In genomic region chr5:134170167-134170566, GRCm38 (mm10) we compare ENCODE assay signal across 24 mouse cellular contexts.
"Had no signal": no experiment of that assay in that cellular context is flagged by ENCODE, and none has a peak within 500 bp of the region (broad histone marks: within the 10 kb centered on the region; RNA-seq: fewer than 3 reads in every experiment).

No protein-coding gene starts in this region.

- H3K9ac ChIP-seq: heart, embryonic 12.5 days; hindbrain, embryonic 12.5 days; hindbrain, embryonic 14.5 days; kidney, embryonic 15.5 days; limb, embryonic 12.5 days had no signal

- H3K4me2 ChIP-seq: heart, embryonic 12.5 days; hindbrain, embryonic 12.5 days; hindbrain, embryonic 14.5 days; kidney, embryonic 15.5 days; limb, embryonic 12.5 days had no signal

- ATAC-seq: forebrain, embryonic 16.5 days; hindbrain, embryonic 16.5 days; inflammation-experienced regulatory T-cells, adult 6 months had no signal

- H3K27ac ChIP-seq: gastrocnemius, adult 2 months; heart, embryonic 10.5 days; hindbrain, embryonic 10.5 days; hindbrain, embryonic 12.5 days; hindbrain, embryonic 14.5 days; limb, embryonic 10.5 days; limb, embryonic 12.5 days had no signal

- H3K9me3 ChIP-seq: heart, embryonic 10.5 days; heart, embryonic 12.5 days; hindbrain, embryonic 10.5 days; hindbrain, embryonic 12.5 days; kidney, embryonic 15.5 days; limb, embryonic 10.5 days; limb, embryonic 12.5 days had no signal

- H3K4me3 ChIP-seq: gastrocnemius, adult 2 months; heart, embryonic 10.5 days; heart, embryonic 12.5 days; hindbrain, embryonic 10.5 days; hindbrain, embryonic 12.5 days; kidney, embryonic 15.5 days; limb, embryonic 10.5 days; limb, embryonic 12.5 days had no signal

- DNase-seq: gastrocnemius, adult 2 months; gastrocnemius, postnatal 10 days; gastrocnemius, postnatal 25 days; heart, adult 18-20 months; heart, postnatal 10 days; heart, postnatal 4 days; kidney, adult 11 months; kidney, adult 2 months; kidney, adult 9 months; kidney, postnatal 14 days; kidney, postnatal 36 days; layer of hippocampus, adult 9-11 months; layer of hippocampus, postnatal 36 days had no signal

- H3K27me3 ChIP-seq: heart, embryonic 12.5 days; hindbrain, embryonic 12.5 days; kidney, embryonic 15.5 days; limb, embryonic 12.5 days had no signal
